Mouse (Mus musculus) right cerebral cortex, postnatal 36 days (tissue): Measurements from ENCODE around the gene Begain.

Experiments
- DNase-seq, 2 experiments: peaks; one replicate each; pipeline ENCODE4 v3.0.0; 2022; ENCODE audit warnings: low spot score in 2 of 2, mixed read lengths in 1 of 2

The Begain gene

GRCm38 (mm10) chr12:109068167-109068653, at the start of gene Begain:
Begain (minus strand) TSS chr12:109068217.
- no peak for DNase-seq

- no peak for DNase-seq
Measured at GRCm38 (mm10) chr12:109115707-109116106, 47.7 kb upstream of the Begain start.

- no peak for DNase-seq
Measured at GRCm38 (mm10) chr12:109115161-109115560, 47.1 kb upstream of the Begain start.

- DNase-seq = no peak
Measured at GRCm38 (mm10) chr12:109112996-109113592, 45.1 kb upstream of the Begain start.

GRCm38 (mm10) chr12:109112354-109112995, 44.5 kb upstream of the Begain start:
- no peak for DNase-seq

- DNase-seq = no peak
Measured at GRCm38 (mm10) chr12:109108911-109109310, 40.9 kb upstream of the Begain start.

GRCm38 (mm10) chr12:109100381-109100780, 32.4 kb upstream of the Begain start:
- no peak for DNase-seq

GRCm38 (mm10) chr12:109090456-109091130, 22.6 kb upstream of the Begain start:
- no peak for DNase-seq

- no peak for DNase-seq
Measured at GRCm38 (mm10) chr12:109090041-109090440, 22.0 kb upstream of the Begain start.

- no peak for DNase-seq
Measured at GRCm38 (mm10) chr12:109086111-109086510, 18.1 kb upstream of the Begain start.

GRCm38 (mm10) chr12:109085674-109086073, 17.7 kb upstream of the Begain start:
- DNase-seq = no peak

- no peak for DNase-seq
Measured at GRCm38 (mm10) chr12:109085046-109085445, 17.0 kb upstream of the Begain start.

GRCm38 (mm10) chr12:109083476-109083875, 15.5 kb upstream of the Begain start:
- DNase-seq = no peak

GRCm38 (mm10) chr12:109077036-109077435, 9.0 kb upstream of the Begain start:
- DNase-seq = no peak

GRCm38 (mm10) chr12:109074777-109075285, 6.8 kb upstream of the Begain start:
- no peak for DNase-seq

GRCm38 (mm10) chr12:109074106-109074505, 6.1 kb upstream of the Begain start:
- no peak for DNase-seq

- no peak for DNase-seq
Measured at GRCm38 (mm10) chr12:109071248-109071647, 3.2 kb upstream of the Begain start.

GRCm38 (mm10) chr12:109069751-109070150, 1.7 kb upstream of the Begain start:
- no peak for DNase-seq

- DNase-seq = no peak
Measured at GRCm38 (mm10) chr12:109068738-109069137, 721 bp upstream of the Begain start.

- DNase-seq = peak in 1 of 2 experiments; percentile 28
Measured at GRCm38 (mm10) chr12:109067561-109068135, 369 bp downstream of the Begain start.

GRCm38 (mm10) chr12:109058660-109059059, 9.4 kb downstream of the Begain start:
- no peak for DNase-seq

GRCm38 (mm10) chr12:109057736-109058135, 10.3 kb downstream of the Begain start:
- no peak for DNase-seq
